Mouse (Mus musculus): ENCODE measurements at regions not wholly inside any gene's neighbourhood (a gene's known extent, or its start where the extent isn't known, plus 50 kb on each side); places are given as distances from the start of the nearest gene placed in this dataset.

GRCm38 (mm10) chrX:85329474-85330225 lies 80.2 kb downstream of the Fthl17a start:
- no peak for DNase-seq (ENCODE audit: low spot score in 2 of 2)

GRCm38 (mm10) chrX:85343517-85343916 lies 94.0 kb downstream of the Fthl17a start:
- DNase-seq (ENCODE audit: low spot score in 2 of 2), result peak in 1 of 2 experiments; percentile 2

- DNase-seq (ENCODE audit: low spot score in 2 of 2), result no peak
Observed at GRCm38 (mm10) chrX:85375296-85375695, 125.8 kb downstream of the Fthl17a start.

GRCm38 (mm10) chrX:85384452-85384851 lies 135.0 kb downstream of the Fthl17a start:
- DNase-seq (ENCODE audit: low spot score in 2 of 2), result no peak

Data from gastrocnemius, adult 8-10 months (tissue).